Mouse (Mus musculus) thymus, adult 2 months (tissue): ENCODE results near the gene Pid1. TPM values are rescaled to one million over a fixed set of nuclear protein-coding genes. Genes with fewer than 3 reads are reported as not detected.
"Not testable (repeated sequence)": the region's sequence is repeated elsewhere in the genome, so short reads cannot be mapped to it uniquely, and the experiment has no call there.

Experiments
- DNase-seq: peaks from one replicate; pipeline ENCODE4 v3.0.0; 2021
- H3K27ac ChIP-seq: fragments of 200-500 bp; 2 replicates; pipeline ENCODE4 v1.5.1; 2012; ENCODE audit warnings: low read length, control low read depth; ENCODE audit not compliant: control insufficient read depth, insufficient read depth
- H3K27me3 ChIP-seq: fragments of 200-500 bp; 2 replicates; pipeline ENCODE4 v1.6.1; 2012; ENCODE audit warnings: mild to moderate bottlenecking, low read length, moderate library complexity, mixed read lengths; ENCODE audit not compliant: control insufficient read depth, insufficient read depth
- H3K36me3 ChIP-seq: fragments of 200-500 bp; 2 replicates; pipeline ENCODE4 v1.6.1; 2012; ENCODE audit warnings: mild to moderate bottlenecking, low read length, moderate library complexity; ENCODE audit not compliant: control insufficient read depth, insufficient read depth
- H3K4me1 ChIP-seq: fragments of 200-500 bp; replicated peaks from 2 replicates; pipeline ENCODE4 v1.6.1; 2012; ENCODE audit warnings: low read length; ENCODE audit not compliant: control insufficient read depth, insufficient read depth
- H3K4me3 ChIP-seq: fragments of 200-500 bp; 2 replicates; pipeline ENCODE4 v1.5.1; 2012; ENCODE audit warnings: mild to moderate bottlenecking, low read length, control low read depth, moderate library complexity; ENCODE audit not compliant: control insufficient read depth, insufficient read depth
- CTCF ChIP-seq: fragments of 200-500 bp; IDR thresholded peaks from 2 replicates; pipeline ENCODE4 v1.5.1; 2012; ENCODE audit warnings: mild to moderate bottlenecking, control low read depth, low read length, moderate library complexity, borderline replicate concordance; ENCODE audit not compliant: control insufficient read depth, poor library complexity, insufficient read depth; ENCODE audit errors: extremely low read depth
- POLR2A ChIP-seq: fragments of 200-500 bp; IDR thresholded peaks from 2 replicates; pipeline ENCODE4 v1.6.1; 2012; ENCODE audit warnings: mild to moderate bottlenecking, low read length, control low read depth, moderate library complexity; ENCODE audit not compliant: control insufficient read depth, poor library complexity, insufficient read depth; ENCODE audit errors: extremely low read depth
- WGBS: fragments of 180-500 bp; shearing (Covaris S2); methylation state at CpG from one replicate; pipeline ENCODE4 v1.1.7; 2018; 5-methylcytosine and 5-hydroxymethylcytosine counted together
- polyA plus RNA-seq: library from polyadenylated mRNA; depleted of rRNA; stranded (reverse); fragments of >200 nt; gene quantifications from 2 replicates; pipeline ENCODE4 v1.2.3, GENCODE M21; 2012

Gene Pid1
- polyA plus RNA-seq, 1 experiment, result 3.4 TPM

DNA sequence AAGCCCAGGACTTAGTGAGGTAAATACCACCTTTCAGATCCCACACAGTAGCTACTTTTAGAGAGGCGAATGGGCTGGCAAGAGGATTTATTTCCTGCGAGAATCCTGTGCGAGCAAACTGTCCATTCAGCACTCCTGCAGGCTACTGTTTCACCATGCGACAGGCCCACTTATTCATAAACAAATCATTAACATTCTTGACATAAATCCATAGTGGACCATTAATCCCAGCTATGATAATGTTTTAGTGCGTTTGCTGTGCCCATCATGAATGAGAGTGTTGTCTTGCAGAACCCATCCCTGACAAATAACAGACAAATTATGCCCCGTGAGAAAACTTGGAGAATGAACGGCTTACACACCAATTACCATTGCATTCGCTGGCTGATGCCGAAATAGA lies 152.5 kb downstream of the Pid1 start:
- DNase-seq, result no peak
- 93% methylated on average over 9 of the region's 9 CpGs for WGBS
- H3K36me3 ChIP-seq, result no peaks in the 10 kb centered on the region
- TF ChIP-seq POLR2A, result no peak
- no peak for TF ChIP-seq CTCF
- H3K4me3 ChIP-seq, result no peak overlapping the region
- H3K27ac ChIP-seq, result no peak overlapping the region
- no peaks in the 10 kb centered on the region for H3K27me3 ChIP-seq
- H3K4me1 ChIP-seq, result no peaks in the 10 kb centered on the region

DNA sequence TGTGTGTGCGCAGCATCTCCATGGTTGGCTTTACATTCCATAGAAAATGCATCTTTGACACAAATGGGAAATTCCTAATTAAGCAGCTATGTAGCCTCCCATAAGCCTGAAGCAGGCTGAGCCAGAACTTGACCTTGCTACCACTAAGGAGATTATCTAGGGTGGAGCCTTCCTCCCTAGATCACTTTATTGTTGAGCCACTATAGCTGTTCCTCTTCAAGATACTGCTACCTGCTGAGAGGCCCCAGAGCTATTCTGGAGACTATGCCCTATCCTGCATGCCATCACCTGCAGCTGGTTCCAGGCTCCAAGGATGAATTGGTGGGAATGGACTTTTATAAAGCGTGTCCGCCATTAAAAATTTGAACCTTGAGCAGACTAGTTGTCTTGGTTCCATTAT lies 158.2 kb downstream of the Pid1 start:
- not testable (repeated sequence) for H3K27me3 ChIP-seq, H3K4me1 ChIP-seq, H3K27ac ChIP-seq, H3K4me3 ChIP-seq, DNase-seq, H3K36me3 ChIP-seq
- 93% methylated on average over 3 of the region's 3 CpGs for WGBS

DNA sequence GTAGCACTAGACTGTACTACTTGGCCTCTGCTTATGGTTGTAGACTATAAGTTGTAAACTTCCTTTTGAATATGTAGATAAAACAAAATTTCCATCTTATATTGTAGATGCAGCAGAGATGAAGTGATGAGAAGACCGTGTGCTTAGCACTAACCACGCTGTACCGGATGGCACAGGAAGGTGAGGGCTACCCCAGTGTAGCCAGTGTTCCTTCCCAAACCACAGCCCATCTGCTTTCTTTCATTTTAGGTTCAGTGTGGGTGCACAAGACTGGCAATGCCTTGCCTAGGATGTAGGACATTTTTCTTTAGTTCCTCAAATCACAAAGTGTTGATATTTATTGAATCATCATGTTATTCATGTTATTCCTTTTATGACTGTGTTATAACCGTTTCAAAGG lies 160.5 kb downstream of the Pid1 start:
- no peak for DNase-seq
- Histone ChIP-seq H3K36me3 (no peaks in the 10 kb centered on the region), H3K27me3 (no peaks in the 10 kb centered on the region), H3K4me3 (no peak overlapping the region), H3K27ac (no peak overlapping the region), H3K4me1 (no peaks in the 10 kb centered on the region)
- 6% methylated on average over 4 of the region's 4 CpGs for WGBS
- TF ChIP-seq CTCF (no peak), POLR2A (no peak)

DNA sequence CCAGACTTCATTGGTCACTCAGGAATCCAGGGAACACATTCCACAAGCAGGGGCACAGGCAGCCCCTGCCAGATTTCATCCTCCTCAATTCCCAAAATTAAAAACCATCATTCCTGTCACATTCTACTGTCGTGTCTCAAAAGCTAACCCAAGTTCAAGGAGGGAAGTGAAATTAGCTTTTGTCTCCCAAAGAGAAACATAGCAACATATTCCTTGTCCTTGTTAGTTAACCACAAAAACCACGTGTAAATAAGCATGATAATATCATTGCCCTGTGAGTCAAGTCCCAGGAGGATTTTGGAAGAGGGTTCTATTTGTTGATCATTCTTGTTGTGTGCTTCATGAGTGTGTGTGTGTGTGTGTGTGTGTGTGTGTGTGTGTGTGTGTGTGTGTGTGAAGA lies 164.1 kb downstream of the Pid1 start:
- Histone ChIP-seq H3K4me3 (no peak overlapping the region), H3K27me3 (no peaks in the 10 kb centered on the region), H3K4me1 (no peaks in the 10 kb centered on the region), H3K27ac (no peak overlapping the region), H3K36me3 (no peaks in the 10 kb centered on the region)
- TF ChIP-seq CTCF, result no peak
- no peak for TF ChIP-seq POLR2A
- WGBS, result 20% methylated on average over 2 of the region's 2 CpGs
- no peak for DNase-seq

DNA sequence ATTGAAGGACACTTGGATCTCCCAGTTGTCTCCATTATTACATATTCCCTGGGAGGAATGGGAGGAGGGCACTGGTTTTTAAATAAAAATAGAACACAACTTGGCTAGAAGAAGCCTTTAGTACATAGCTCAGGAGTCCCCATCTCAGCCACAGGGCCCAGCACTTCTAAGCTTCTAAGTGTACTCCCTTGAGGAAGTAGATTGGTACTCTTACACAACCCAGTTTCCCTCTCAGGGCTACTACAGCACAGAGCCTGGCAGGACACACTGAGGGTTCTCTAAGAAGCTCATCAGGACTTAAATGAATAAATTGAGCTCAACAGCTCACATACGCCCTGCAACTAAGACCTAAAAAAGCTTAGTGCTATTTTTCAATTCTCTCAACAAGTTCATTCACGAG lies 165.1 kb downstream of the Pid1 start:
- TF ChIP-seq CTCF, result no peak
- TF ChIP-seq POLR2A, result no peak
- Histone ChIP-seq H3K27ac (no peak overlapping the region), H3K36me3 (no peaks in the 10 kb centered on the region), H3K4me1 (no peaks in the 10 kb centered on the region), H3K4me3 (no peak overlapping the region), H3K27me3 (no peaks in the 10 kb centered on the region)
- no peak for DNase-seq
- 84% methylated on average over 2 of the region's 2 CpGs for WGBS

DNA sequence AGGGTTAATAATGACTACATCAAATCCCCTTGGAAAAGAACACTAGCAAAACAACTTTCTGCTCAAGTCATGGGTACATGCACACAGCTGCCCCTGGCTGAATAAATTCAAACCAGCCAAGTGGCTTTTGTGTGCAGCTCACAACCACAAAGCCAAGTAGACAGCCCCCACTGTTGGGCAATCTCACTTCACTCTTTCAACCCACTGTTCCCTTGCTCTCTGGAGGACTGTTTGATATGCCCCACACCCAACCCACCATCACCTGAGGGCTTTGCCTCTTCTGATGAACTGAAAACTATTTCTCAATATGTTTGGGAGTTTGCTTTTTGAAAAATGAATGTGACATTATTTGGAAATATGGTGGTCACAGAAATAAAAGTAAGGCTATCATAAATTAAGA lies 171.8 kb downstream of the Pid1 start:
- no peaks in the 10 kb centered on the region for H3K4me1 ChIP-seq
- no peaks in the 10 kb centered on the region for H3K36me3 ChIP-seq
- no peak overlapping the region for H3K4me3 ChIP-seq
- TF ChIP-seq CTCF, result no peak
- no peak for TF ChIP-seq POLR2A
- H3K27ac ChIP-seq, result no peak overlapping the region
- no peak for DNase-seq
- no peaks in the 10 kb centered on the region for H3K27me3 ChIP-seq

DNA sequence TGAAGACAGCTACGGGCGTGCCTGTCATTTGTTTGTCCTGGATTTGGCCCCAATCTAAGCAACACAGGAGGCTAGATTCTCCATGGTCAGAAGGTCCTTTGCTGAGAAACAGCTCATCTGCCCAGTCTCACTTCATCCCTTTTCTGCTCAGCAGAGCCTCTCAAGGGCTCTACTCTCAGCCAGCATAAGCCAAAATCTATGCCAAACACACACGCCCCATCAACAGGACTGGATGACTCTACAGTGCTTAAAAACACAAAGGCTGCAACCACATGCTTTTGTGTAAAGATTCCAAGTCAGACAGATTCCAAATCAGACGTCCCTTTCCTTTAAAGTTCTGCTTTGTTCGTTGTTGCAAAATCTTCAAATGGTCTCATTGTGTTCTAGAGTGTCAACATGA lies 174.5 kb downstream of the Pid1 start:
- no peak overlapping the region for H3K4me3 ChIP-seq
- H3K4me1 ChIP-seq, result no peaks in the 10 kb centered on the region
- no peak for TF ChIP-seq POLR2A
- no peak for TF ChIP-seq CTCF
- WGBS, result 86% methylated on average over 5 of the region's 5 CpGs
- H3K27ac ChIP-seq, result no peak overlapping the region
- H3K36me3 ChIP-seq, result no peaks in the 10 kb centered on the region
- no peaks in the 10 kb centered on the region for H3K27me3 ChIP-seq
- no peak for DNase-seq
